Mouse (Mus musculus): ENCODE data around the gene Edc3. TPM values are rescaled to one million over a fixed set of nuclear protein-coding genes. Genes with fewer than 3 reads are reported as not detected.

Edc3 gene
- polyA plus RNA-seq, 1 experiment from 2014 or later, result 31.8 TPM

DNA sequence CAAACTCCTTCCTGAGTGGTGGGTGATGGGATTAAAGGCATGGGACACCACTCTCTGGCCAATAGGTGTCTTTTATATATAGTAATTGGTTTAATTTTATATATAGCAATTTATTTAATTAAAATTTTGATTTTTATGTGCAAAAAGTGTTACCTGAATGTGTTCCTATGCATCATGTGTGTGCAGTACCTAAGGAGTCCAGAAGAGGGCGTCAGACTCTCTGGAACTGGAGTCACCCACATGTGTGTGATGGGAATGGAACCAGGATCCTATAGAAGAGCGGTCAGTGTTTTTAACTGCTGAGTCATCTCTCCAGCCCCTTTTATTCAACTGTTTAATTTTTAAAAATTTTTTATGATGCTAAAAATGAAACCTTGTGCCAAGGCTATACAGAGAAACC is 3.9 kb downstream of the Edc3 start:
- Histone ChIP-seq H3K36me3 (ENCODE audit: control insufficient read depth, insufficient read depth, low read length) (peaks cover 25% of the 10 kb centered on the region), H3K4me3 (ENCODE audit: low read depth, low read length) (no peak overlapping the region), H3K9ac (ENCODE audit: low read depth, low read length) (no peak overlapping the region), H3K4me2 (ENCODE audit: low read length) (no peak overlapping the region), H3K9me3 (replicated peaks; ENCODE audit: control insufficient read depth, low read length, poor library complexity, severe bottlenecking) (0 out of 2 replicates have a peak, but pooled peaks cover 2% of the 10 kb centered on the region), H3K27me3 (ENCODE audit: control insufficient read depth, insufficient read depth, low read depth, low read length) (no peaks in the 10 kb centered on the region), H3K4me1 (ENCODE audit: control insufficient read depth, insufficient read depth, low read length) (peaks cover 16% of the 10 kb centered on the region), H3K27ac (ENCODE audit: low read length) (no peak overlapping the region)
- no peak for ATAC-seq
- 67% methylated on average over 2 of the region's 2 CpGs for WGBS

DNA sequence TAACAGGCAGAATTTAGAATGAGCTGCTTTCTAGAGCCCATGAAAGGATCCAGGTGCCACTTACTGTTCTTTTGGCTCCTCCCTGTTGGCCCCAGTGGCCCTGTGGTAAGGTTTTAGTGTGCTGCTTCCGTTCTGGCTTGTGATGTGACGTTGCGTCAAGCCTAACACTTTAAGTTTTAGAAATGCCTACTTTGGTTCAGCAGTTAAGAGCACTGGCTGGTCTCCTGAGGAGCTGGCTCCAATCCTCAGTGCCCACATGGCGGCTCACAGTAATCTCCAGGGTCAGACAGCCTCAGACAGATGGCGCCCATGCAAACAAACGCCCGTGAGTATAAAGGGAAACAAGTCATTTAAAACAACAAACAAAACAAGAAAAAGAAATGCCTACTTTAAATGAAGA is 10.1 kb downstream of the Edc3 start:
- H3K9me3 ChIP-seq (replicated peaks; ENCODE audit: control insufficient read depth, low read length, poor library complexity, severe bottlenecking), result no peaks in the 10 kb centered on the region
- peaks cover 42% of the 10 kb centered on the region for H3K36me3 ChIP-seq (ENCODE audit: control insufficient read depth, insufficient read depth, low read length)
- no peak for ATAC-seq
- H3K9ac ChIP-seq (ENCODE audit: low read depth, low read length), result no peak overlapping the region
- WGBS, result 85% methylated on average over 7 of the region's 7 CpGs
- no peak overlapping the region for H3K4me3 ChIP-seq (ENCODE audit: low read depth, low read length)
- H3K4me2 ChIP-seq (ENCODE audit: low read length), result no peak overlapping the region
- H3K4me1 ChIP-seq (ENCODE audit: control insufficient read depth, insufficient read depth, low read length), result no peaks in the 10 kb centered on the region
- no peak overlapping the region for H3K27ac ChIP-seq (ENCODE audit: low read length)
- no peaks in the 10 kb centered on the region for H3K27me3 ChIP-seq (ENCODE audit: control insufficient read depth, insufficient read depth, low read depth, low read length)

DNA sequence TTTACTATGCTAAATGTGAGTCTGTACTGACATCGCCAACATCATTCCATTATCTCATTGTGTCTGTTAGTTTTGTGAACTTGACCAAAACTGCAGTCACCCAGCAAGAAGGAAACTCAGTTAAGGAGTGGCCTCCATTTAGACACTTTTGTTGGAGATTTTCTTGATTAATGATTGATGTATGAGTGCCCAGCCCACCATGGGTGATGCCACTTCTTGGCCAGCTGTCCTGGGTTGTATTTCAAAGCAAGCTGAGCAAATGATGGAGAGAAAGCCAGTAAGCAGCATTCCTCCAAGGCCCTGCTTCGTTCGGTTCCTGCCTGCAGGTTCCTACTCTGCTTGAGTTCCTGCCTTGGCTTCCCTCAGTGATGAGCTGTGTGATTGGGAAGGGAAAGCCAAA is 12.4 kb downstream of the Edc3 start:
- no peak overlapping the region for H3K4me3 ChIP-seq (ENCODE audit: low read depth, low read length)

DNA sequence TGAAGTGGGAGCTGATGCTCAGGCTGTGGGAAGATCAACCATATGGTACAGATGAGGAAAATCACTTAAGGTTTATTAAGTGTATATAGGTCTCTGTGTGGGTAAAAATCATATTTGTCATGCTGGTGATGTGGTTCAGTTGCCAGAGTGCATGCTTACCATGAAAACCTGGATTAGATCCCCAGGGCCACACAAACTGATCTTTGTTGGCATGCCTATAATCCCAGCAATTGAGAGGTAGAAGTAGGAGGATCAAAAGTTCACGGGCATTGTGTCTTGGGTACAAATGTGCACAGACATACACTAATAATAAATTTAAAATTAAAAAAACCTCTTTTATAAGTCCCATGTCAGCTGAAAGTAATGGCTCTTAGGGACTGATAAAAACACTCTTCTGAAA is 14.0 kb downstream of the Edc3 start:
- ATAC-seq, result no peak
- H3K36me3 ChIP-seq (ENCODE audit: control insufficient read depth, insufficient read depth, low read length), result peaks cover 21% of the 10 kb centered on the region
- no peaks in the 10 kb centered on the region for H3K9me3 ChIP-seq (replicated peaks; ENCODE audit: control insufficient read depth, low read length, poor library complexity, severe bottlenecking)
- H3K27me3 ChIP-seq (ENCODE audit: control insufficient read depth, insufficient read depth, low read depth, low read length), result no peaks in the 10 kb centered on the region
- H3K4me2 ChIP-seq (ENCODE audit: low read length), result no peak overlapping the region
- no peak overlapping the region for H3K4me3 ChIP-seq (ENCODE audit: low read depth, low read length)
- H3K27ac ChIP-seq (ENCODE audit: low read length), result no peak overlapping the region
- 82% methylated on average over 1 of the region's 1 CpGs for WGBS
- no peak overlapping the region for H3K9ac ChIP-seq (ENCODE audit: low read depth, low read length)
- H3K4me1 ChIP-seq (ENCODE audit: control insufficient read depth, insufficient read depth, low read length), result no peaks in the 10 kb centered on the region

More for the DNA sequence above, 12.4 kb downstream of the Edc3 start:
- ATAC-seq, result no peak
- H3K36me3 ChIP-seq (ENCODE audit: control insufficient read depth, insufficient read depth, low read length), result peaks cover 28% of the 10 kb centered on the region
- no peaks in the 10 kb centered on the region for H3K9me3 ChIP-seq (replicated peaks; ENCODE audit: control insufficient read depth, low read length, poor library complexity, severe bottlenecking)
- no peak overlapping the region for H3K4me2 ChIP-seq (ENCODE audit: low read length)
- no peaks in the 10 kb centered on the region for H3K27me3 ChIP-seq (ENCODE audit: control insufficient read depth, insufficient read depth, low read depth, low read length)
- no peak overlapping the region for H3K9ac ChIP-seq (ENCODE audit: low read depth, low read length)
- 95% methylated on average over 3 of the region's 3 CpGs for WGBS
- H3K27ac ChIP-seq (ENCODE audit: low read length), result no peak overlapping the region
- H3K4me1 ChIP-seq (ENCODE audit: control insufficient read depth, insufficient read depth, low read length), result no peaks in the 10 kb centered on the region

DNA sequence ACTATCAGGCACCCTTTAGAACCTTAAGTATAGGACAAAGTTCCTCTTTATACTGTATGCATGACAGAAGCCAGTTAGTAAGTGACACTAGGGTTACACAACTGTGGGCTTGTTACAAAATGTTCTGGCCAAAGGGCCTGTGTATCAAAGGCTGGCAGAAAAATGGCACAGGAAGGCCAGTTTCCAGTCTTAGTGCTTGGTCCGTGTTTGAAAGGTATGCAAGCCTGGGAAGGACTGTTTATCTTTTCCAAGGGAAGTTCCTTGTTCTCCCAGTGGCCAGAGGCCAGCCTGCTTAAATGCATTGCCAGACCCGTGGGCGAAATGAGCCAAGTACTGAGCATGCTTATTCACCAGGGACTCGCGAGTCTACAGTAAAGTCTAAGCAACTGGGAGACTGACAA is 15.0 kb downstream of the Edc3 start:
- Histone ChIP-seq H3K27ac (ENCODE audit: low read length) (no peak overlapping the region), H3K9me3 (replicated peaks; ENCODE audit: control insufficient read depth, low read length, poor library complexity, severe bottlenecking) (no peaks in the 10 kb centered on the region), H3K4me3 (ENCODE audit: low read depth, low read length) (no peak overlapping the region), H3K27me3 (ENCODE audit: control insufficient read depth, insufficient read depth, low read depth, low read length) (no peaks in the 10 kb centered on the region), H3K36me3 (ENCODE audit: control insufficient read depth, insufficient read depth, low read length) (peaks cover 19% of the 10 kb centered on the region), H3K4me1 (ENCODE audit: control insufficient read depth, insufficient read depth, low read length) (no peaks in the 10 kb centered on the region), H3K9ac (ENCODE audit: low read depth, low read length) (no peak overlapping the region), H3K4me2 (ENCODE audit: low read length) (no peak overlapping the region)
- ATAC-seq, result no peak
- 79% methylated on average over 5 of the region's 5 CpGs for WGBS

- ATAC-seq, result no peak
- Histone ChIP-seq H3K4me3 (ENCODE audit: low read depth, low read length) (no peak overlapping the region), H3K27ac (ENCODE audit: low read length) (no peak overlapping the region), H3K9me3 (replicated peaks; ENCODE audit: control insufficient read depth, low read length, poor library complexity, severe bottlenecking) (no peaks in the 10 kb centered on the region), H3K4me1 (ENCODE audit: control insufficient read depth, insufficient read depth, low read length) (no peaks in the 10 kb centered on the region), H3K9ac (ENCODE audit: low read depth, low read length) (no peak overlapping the region), H3K36me3 (ENCODE audit: control insufficient read depth, insufficient read depth, low read length) (peaks cover 16% of the 10 kb centered on the region), H3K27me3 (ENCODE audit: control insufficient read depth, insufficient read depth, low read depth, low read length) (no peaks in the 10 kb centered on the region), H3K4me2 (ENCODE audit: low read length) (no peak overlapping the region)
- 88% methylated on average over 5 of the region's 5 CpGs for WGBS
Measured at GRCm38 (mm10) chr9:57723796-57724195, 15.5 kb downstream of the Edc3 start.

GRCm38 (mm10) chr9:57724701-57725100 is 16.4 kb downstream of the Edc3 start:
- no peak for ATAC-seq
- Histone ChIP-seq H3K9ac (ENCODE audit: low read depth, low read length) (no peak overlapping the region), H3K9me3 (replicated peaks; ENCODE audit: control insufficient read depth, low read length, poor library complexity, severe bottlenecking) (no peaks in the 10 kb centered on the region), H3K4me3 (ENCODE audit: low read depth, low read length) (no peak overlapping the region), H3K27ac (ENCODE audit: low read length) (no peak overlapping the region), H3K4me2 (ENCODE audit: low read length) (no peak overlapping the region), H3K4me1 (ENCODE audit: control insufficient read depth, insufficient read depth, low read length) (no peaks in the 10 kb centered on the region), H3K36me3 (ENCODE audit: control insufficient read depth, insufficient read depth, low read length) (peaks cover 16% of the 10 kb centered on the region), H3K27me3 (ENCODE audit: control insufficient read depth, insufficient read depth, low read depth, low read length) (no peaks in the 10 kb centered on the region)
- WGBS, result 95% methylated on average over 3 of the region's 3 CpGs

- no peak overlapping the region for H3K9ac ChIP-seq (ENCODE audit: low read depth, low read length)
- no peaks in the 10 kb centered on the region for H3K9me3 ChIP-seq (replicated peaks; ENCODE audit: control insufficient read depth, low read length, poor library complexity, severe bottlenecking)
- H3K27me3 ChIP-seq (ENCODE audit: control insufficient read depth, insufficient read depth, low read depth, low read length), result no peaks in the 10 kb centered on the region
- H3K4me3 ChIP-seq (ENCODE audit: low read depth, low read length), result no peak overlapping the region
- WGBS, result 97% methylated on average over 1 of the region's 1 CpGs
- H3K36me3 ChIP-seq (ENCODE audit: control insufficient read depth, insufficient read depth, low read length), result peaks cover 6% of the 10 kb centered on the region; the same call in 1 of the 2 replicates
- H3K27ac ChIP-seq (ENCODE audit: low read length), result no peak overlapping the region
- no peak overlapping the region for H3K4me2 ChIP-seq (ENCODE audit: low read length)
- H3K4me1 ChIP-seq (ENCODE audit: control insufficient read depth, insufficient read depth, low read length), result no peaks in the 10 kb centered on the region
- no peak for ATAC-seq
Measured at GRCm38 (mm10) chr9:57728312-57728711, 20.0 kb downstream of the Edc3 start.

GRCm38 (mm10) chr9:57733606-57734005 is 25.3 kb downstream of the Edc3 start:
- no peaks in the 10 kb centered on the region for H3K9me3 ChIP-seq (replicated peaks; ENCODE audit: control insufficient read depth, low read length, poor library complexity, severe bottlenecking)
- H3K4me1 ChIP-seq (ENCODE audit: control insufficient read depth, insufficient read depth, low read length), result no peaks in the 10 kb centered on the region
- ATAC-seq, result no peak
- H3K4me2 ChIP-seq (ENCODE audit: low read length), result no peak overlapping the region
- 0 out of 2 replicates have a peak, but pooled peaks cover 3% of the 10 kb centered on the region for H3K36me3 ChIP-seq (ENCODE audit: control insufficient read depth, insufficient read depth, low read length)
- no peak overlapping the region for H3K9ac ChIP-seq (ENCODE audit: low read depth, low read length)
- WGBS, result 98% methylated on average over 6 of the region's 6 CpGs
- no peak overlapping the region for H3K27ac ChIP-seq (ENCODE audit: low read length)
- H3K4me3 ChIP-seq (ENCODE audit: low read depth, low read length), result no peak overlapping the region
- H3K27me3 ChIP-seq (ENCODE audit: control insufficient read depth, insufficient read depth, low read depth, low read length), result no peaks in the 10 kb centered on the region
